Mouse (Mus musculus) midbrain, embryonic 11.5 days (tissue): ENCODE data around the gene Il10. TPM values are rescaled to one million over a fixed set of nuclear protein-coding genes. Genes with fewer than 3 reads are reported as not detected.

ENCODE experiments used
- ATAC-seq: fragments of 200-750 bp; cut with Nextera tagmentation; 2 replicates; pipeline ENCODE4 v1.8.0; 2017; ENCODE audit warnings: moderate TSS enrichment, moderate library complexity; ENCODE audit not compliant: low FRiP score
- DNase-seq: peaks from one replicate; pipeline ENCODE4 v3.0.0; 2015; ENCODE audit warnings: low spot score; ENCODE audit errors: missing footprints
- H3K27ac ChIP-seq: fragments of 300-500 bp; sonication (generic); 2 replicates; pipeline ENCODE4 v1.5.1; 2014; ENCODE audit warnings: low read depth, low read length
- H3K27me3 ChIP-seq: fragments of 300-500 bp; sonication (generic); 2 replicates; pipeline ENCODE4 v1.6.1; 2014; ENCODE audit warnings: mild to moderate bottlenecking, low read length, moderate library complexity, mixed read lengths; ENCODE audit not compliant: control insufficient read depth, insufficient read depth
- H3K36me3 ChIP-seq: fragments of 300-500 bp; sonication (generic); 2 replicates; pipeline ENCODE4 v1.6.1; 2014; ENCODE audit warnings: mild to moderate bottlenecking, low read length, moderate library complexity, mixed read lengths; ENCODE audit not compliant: control insufficient read depth, insufficient read depth
- H3K4me1 ChIP-seq: fragments of 300-500 bp; sonication (generic); 2 replicates; pipeline ENCODE4 v1.6.1; 2014; ENCODE audit warnings: low read length; ENCODE audit not compliant: control insufficient read depth, insufficient read depth
- H3K4me2 ChIP-seq: fragments of 300-500 bp; sonication (generic); 2 replicates; pipeline ENCODE4 v1.6.1; 2014; ENCODE audit warnings: mild to moderate bottlenecking, moderate library complexity
- H3K4me3 ChIP-seq: fragments of 300-500 bp; sonication (generic); 2 replicates; pipeline ENCODE4 v1.5.1; 2014; ENCODE audit warnings: low read depth, low read length
- H3K9ac ChIP-seq: fragments of 300-500 bp; sonication (generic); 2 replicates; pipeline ENCODE4 v1.6.1; 2014; ENCODE audit warnings: low read length
- H3K9me3 ChIP-seq: fragments of 300-500 bp; sonication (generic); 2 replicates; pipeline ENCODE4 v1.6.1; 2016; ENCODE audit warnings: low read length; ENCODE audit not compliant: control insufficient read depth
- WGBS: fragments of 180-500 bp; shearing (Covaris S2); extraction: QIAGEN DNeasy Blood & Tissue Kit; methylation state at CpG from one replicate; pipeline ENCODE4 v1.1.7; 2014; 5-methylcytosine and 5-hydroxymethylcytosine counted together
- polyA plus RNA-seq: library from polyadenylated mRNA; unstranded; fragments of >200 nt; fragmentation: Nextera tagmentation; extraction: Ambion mirVana; gene quantifications from 2 replicates; pipeline ENCODE4 v1.2.1, GENCODE M21; 2014

The Il10 gene
- polyA plus RNA-seq, 1 experiment from 2014 or later = not detected

DNA sequence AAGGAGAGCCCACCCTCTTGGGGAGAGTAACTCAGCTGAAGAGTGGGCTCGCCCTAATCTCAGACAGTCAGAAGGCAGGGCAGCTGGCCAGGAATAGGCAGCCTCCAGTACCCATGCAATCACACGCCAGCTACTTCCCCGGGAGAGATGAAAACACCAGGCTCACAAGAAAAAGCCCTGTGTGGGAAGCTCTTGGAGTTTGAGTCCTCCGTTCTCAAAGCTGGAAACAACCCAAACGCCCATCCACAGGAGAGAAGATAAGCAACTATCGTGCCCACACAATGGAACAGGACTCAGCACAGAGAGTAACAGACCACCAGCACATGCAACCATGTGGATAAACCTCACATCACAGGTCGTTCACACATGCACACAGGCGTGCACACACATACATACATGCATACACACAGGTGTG lies 54.9 kb downstream of the Il10 start:
- H3K9ac ChIP-seq = no peak overlapping the region
- no peak overlapping the region for H3K4me2 ChIP-seq
- no peaks in the 10 kb centered on the region; the same call in 1 of the 2 replicates for H3K36me3 ChIP-seq
- H3K4me1 ChIP-seq = peaks cover 35% of the 10 kb centered on the region
- H3K4me3 ChIP-seq = no peak overlapping the region
- H3K27ac ChIP-seq = no peak overlapping the region
- ATAC-seq (no peak), DNase-seq (no peak)
- WGBS = 88% methylated on average over 8 of the region's 8 CpGs
- no peaks in the 10 kb centered on the region; the same call in 1 of the 2 replicates for H3K9me3 ChIP-seq
- no peaks in the 10 kb centered on the region for H3K27me3 ChIP-seq

Other genes starting within 250 kb of the Il10 start
- gene Fcamr, start 218.9 kb upstream of the Il10 start, polyA plus RNA-seq = not detected in 2 replicates
- not detected in 2 replicates for gene Pigr, start 193.2 kb upstream of the Il10 start, polyA plus RNA-seq
- gene Fcmr, start 154.2 kb upstream of the Il10 start, polyA plus RNA-seq = 0.27 TPM in 1 of 2 replicates, not detected in the other
- not detected in 2 replicates for gene Il24, start 132.4 kb upstream of the Il10 start, polyA plus RNA-seq
- not detected in 2 replicates for gene Il20, start 108.4 kb upstream of the Il10 start, polyA plus RNA-seq
- gene Il19, start 79.7 kb upstream of the Il10 start, polyA plus RNA-seq = not detected in 2 replicates
- gene Mapkapk2, start 78.0 kb downstream of the Il10 start, polyA plus RNA-seq = 49.8 and 56.0 TPM in 2 replicates
- 17.2 and 23.4 TPM in 2 replicates for gene Dyrk3, start 118.5 kb downstream of the Il10 start, polyA plus RNA-seq
- 55.7 and 56.7 TPM in 2 replicates for gene Eif2d, start 133.3 kb downstream of the Il10 start, polyA plus RNA-seq
- 0.52 and 1.00 TPM in 2 replicates for gene Rassf5, start 225.4 kb downstream of the Il10 start, polyA plus RNA-seq